Mouse (Mus musculus) mouse embryonic stem cell (cell line): ENCODE data around the gene Bbx.

Source experiments
- in situ Hi-C, 2 experiments: fragments of 300-500 bp; cut with MboI; formaldehyde crosslinking; loops; 1 replicate in 1 of 2; 3 replicates in 1 of 2; pipeline ENCODE4 v1.14.3; 2019 to 2020; ENCODE audit warnings: low sequenced_read_pairs in 2 of 2, low pct_unique_long_range_greater_than_20kb in 1 of 2, mixed read lengths in 1 of 2; ENCODE audit not compliant: unreplicated experiment in 1 of 2

The Bbx gene

DNA sequence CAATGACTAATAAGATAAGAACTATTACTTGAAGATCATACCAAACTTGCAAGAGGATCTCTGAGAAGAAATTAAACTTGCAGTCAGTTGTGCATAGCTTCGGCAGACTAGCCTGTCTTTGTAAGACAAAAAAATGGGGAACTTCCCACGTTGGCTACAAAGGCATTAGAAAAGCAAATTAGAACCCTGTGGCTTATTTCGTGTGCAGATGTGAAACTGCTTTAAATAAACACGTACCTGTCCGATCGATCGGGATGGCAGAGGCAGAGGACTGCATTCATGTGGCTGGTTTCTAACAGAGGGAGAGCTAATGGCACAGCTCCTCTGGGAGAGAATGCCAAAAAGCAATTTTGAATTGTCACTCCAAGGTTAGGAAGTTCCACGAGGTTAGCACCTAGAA, 16.8 kb downstream of the Bbx start:
- in situ Hi-C loops, result no loop called here

DNA sequence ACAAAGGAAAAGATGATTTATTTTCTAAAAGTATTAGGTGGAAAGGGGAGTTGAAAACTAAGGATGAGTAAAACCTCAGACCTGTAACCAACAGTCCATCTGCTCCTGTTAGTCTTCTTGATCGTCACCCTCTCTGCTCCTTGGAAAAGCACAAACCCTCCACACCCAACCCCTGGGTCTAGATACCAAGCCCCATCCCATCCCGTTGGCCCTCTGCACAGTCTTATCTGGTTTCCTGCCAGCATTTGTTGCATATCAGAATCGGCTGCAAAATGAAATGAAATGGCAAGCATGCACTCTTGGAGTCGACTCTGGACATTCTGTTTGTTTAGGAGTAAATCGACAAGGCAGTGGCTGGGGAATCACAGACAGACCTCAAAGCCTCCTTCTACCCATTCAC, 29.3 kb downstream of the Bbx start:
- in situ Hi-C loops, result no loop called here

DNA sequence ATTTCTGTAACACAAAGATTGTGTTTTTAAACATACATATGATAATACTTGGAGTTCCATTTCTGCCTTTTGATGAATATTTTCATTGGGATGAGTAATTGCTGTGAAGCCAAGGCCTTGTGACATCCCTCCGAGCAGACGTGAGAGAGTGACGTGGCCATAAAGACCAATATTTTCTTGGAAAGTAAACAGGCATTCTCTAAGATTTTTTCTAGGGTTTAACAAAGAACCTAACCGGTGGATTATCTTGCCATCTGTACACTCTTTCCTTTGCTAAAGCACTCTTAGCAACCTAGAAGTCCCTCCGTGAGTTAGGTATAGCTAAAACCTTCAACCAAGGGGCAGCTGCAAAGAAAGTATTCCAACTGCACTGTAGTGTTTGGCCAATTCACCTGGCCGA, 32.4 kb downstream of the Bbx start:
- in situ Hi-C loops, result loop anchor here in 1 of 2 experiments (25.0 kb wide), 1 partner anchor 338 kb away; no protein-coding TSS in a partner anchor

DNA sequence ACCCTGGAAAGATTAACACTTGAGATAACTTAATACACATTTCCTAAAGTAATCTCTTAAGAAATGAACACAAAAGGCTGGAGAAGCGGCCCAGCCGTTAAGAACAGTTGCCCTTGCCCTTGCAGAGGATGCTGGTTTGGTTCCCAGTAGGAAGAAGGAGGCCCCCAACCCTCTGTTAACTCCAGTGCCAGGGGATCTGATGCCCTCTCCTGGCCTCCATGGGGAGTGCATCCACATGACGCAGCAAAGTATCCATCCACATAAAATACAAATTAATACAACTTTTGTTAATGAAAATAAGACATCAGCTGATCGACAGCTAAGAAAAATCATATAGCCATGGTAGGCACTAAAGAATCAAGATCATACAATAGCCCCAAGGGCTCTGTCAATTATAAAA, 33.6 kb downstream of the Bbx start:
- in situ Hi-C loops, result loop anchor here in 1 of 2 experiments (25.0 kb wide), 1 partner anchor 339 kb away; no protein-coding TSS in a partner anchor

DNA sequence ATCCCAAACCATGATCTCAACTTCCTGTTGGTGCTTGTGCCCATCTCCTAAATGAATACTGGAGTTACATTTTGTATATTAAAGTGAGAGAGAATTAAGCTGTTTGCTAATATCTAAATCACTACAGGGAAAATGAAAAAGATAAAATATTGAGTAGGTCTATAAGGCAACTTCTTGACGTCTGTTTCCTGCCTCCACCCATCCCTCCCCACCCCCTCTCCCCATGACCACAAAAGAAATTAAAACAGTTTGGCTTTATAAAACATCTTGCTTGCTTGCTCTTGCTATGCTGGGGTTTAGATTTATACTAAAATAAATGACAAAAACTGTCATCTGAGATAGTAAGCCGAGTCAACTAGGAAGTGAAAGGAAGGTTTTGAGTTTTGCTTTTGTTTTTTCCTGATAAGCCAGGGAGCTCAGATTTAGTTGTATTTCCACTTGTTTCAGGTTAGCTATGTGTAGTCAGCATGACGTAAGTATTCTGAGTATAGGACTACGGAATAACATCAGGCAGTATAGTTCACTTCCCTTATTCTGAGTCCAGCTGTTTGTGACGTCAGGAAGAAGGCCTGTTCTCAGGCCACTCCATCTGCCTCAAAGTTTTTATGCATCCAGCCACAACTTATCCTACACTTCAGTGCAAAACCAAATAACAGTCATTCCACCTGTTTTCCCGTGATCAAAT, 36.1 kb downstream of the Bbx start:
- in situ Hi-C loops, result loop anchor here in 1 of 2 experiments (25.0 kb wide), 1 partner anchor 341 kb away; no protein-coding TSS in a partner anchor

GRCm38 (mm10) chr16:50388499-50388898, 43.7 kb downstream of the Bbx start:
- in situ Hi-C loops, result loop anchor here in 1 of 2 experiments (25.0 kb wide), 1 partner anchor 349 kb away; no protein-coding TSS in a partner anchor

- in situ Hi-C loops, result loop anchor here in 1 of 2 experiments (25.0 kb wide), 1 partner anchor 354 kb away; no protein-coding TSS in a partner anchor
Measured at GRCm38 (mm10) chr16:50383541-50383940, 48.6 kb downstream of the Bbx start.

DNA sequence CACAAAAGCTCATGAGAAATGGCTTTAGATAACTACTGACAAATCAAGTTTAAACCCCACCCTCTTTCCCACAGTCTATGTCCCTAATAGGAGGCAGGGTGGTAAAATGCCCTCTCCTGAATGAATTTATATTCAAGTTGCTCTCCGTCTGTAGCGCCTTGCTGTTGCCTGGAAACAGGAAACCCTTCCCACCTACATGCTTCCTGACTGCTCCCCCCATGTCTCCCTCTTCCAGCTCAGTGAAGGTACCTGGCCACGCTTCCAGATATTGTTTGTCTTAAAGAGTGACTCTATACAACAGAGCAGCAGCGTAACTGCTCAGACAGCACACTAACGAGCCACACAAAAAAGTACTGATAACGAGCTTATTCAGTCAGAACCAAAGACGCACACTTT, 50.8 kb downstream of the Bbx start:
- in situ Hi-C loops, result loop anchor here in 1 of 2 experiments (25.0 kb wide), 1 partner anchor 356 kb away; no protein-coding TSS in a partner anchor

DNA sequence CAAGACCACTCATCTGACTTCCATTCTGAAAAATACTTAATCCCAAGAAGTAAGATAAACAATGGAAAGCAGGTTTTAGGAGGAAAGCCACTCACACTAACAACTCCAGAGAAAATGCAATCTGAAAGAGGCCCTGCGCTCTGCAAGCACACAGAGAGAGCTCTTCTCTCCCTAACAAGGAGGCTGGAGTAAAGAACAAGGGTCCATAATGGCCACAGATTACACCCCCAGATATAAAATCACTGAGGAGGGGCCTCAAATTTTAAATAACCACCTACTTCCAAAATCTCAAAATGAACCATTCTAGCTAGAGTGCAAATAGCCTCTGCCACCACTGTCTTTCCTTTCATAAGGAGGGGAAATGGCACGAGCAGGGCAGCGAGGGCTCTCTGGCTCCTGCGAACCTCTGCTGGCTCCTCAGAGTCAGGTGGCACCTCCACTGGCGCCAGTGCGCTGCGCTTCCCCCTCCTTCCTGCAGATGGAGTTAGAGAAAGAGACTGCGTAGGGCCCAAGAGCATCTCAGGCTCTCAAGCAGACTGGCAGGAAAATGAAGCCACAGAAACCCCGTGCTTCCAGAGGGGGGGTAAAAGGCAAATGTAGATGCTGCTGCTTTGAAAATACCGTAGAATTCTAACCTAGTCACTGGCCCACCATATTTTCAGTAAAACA, 51.4 kb downstream of the Bbx start:
- in situ Hi-C loops, result loop anchor here in 1 of 2 experiments (25.0 kb wide), 1 partner anchor 356 kb away; no protein-coding TSS in a partner anchor

DNA sequence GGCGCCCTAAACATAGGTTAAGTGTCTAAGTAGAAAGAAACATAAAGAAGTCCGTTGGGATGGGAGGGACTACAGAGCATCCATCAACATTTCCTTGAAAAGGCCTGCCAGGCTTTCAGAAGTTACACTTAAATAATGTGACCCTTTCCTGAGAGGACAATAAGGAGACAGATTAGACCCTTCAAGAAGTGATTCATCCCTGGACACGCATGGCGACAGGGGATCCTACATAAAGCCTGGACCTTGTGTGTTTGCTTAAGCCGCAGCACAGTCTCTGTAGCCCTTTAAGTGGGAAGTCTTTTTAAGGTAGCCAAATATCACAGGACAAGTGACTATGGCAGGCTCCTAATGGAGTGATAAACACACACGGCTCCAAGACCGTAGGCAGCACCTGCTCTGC, 52.0 kb downstream of the Bbx start:
- in situ Hi-C loops, result loop anchor here in 1 of 2 experiments (25.0 kb wide), 1 partner anchor 357 kb away; no protein-coding TSS in a partner anchor

- in situ Hi-C loops, result loop anchor here in 1 of 2 experiments (25.0 kb wide), 1 partner anchor 363 kb away; no protein-coding TSS in a partner anchor
Measured at GRCm38 (mm10) chr16:50374611-50375010, 57.6 kb downstream of the Bbx start.

- in situ Hi-C loops, result no loop called here
Measured at GRCm38 (mm10) chr16:50373685-50374084, 58.5 kb downstream of the Bbx start.

- in situ Hi-C loops, result no loop called here
Measured at GRCm38 (mm10) chr16:50372543-50372942, 59.6 kb downstream of the Bbx start.

DNA sequence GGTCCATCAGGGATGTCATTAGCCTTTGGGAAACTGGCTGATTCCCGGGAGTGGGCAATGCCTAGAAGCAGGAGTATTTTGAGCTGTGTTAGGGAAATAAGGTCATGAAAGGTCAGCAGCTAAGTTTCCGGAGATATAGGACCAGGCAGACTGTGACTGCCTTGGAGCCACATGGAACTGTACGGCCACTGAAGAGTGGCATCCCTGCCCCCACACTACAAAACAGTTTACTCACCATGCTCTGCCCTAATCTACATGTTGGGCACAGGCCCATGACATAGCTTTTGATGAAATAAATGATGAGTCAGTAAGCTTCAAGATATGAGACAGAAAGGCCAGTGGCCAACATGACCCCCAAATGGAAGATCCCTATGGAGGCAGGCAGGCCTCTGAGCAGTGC, 60.7 kb downstream of the Bbx start:
- in situ Hi-C loops, result no loop called here

DNA sequence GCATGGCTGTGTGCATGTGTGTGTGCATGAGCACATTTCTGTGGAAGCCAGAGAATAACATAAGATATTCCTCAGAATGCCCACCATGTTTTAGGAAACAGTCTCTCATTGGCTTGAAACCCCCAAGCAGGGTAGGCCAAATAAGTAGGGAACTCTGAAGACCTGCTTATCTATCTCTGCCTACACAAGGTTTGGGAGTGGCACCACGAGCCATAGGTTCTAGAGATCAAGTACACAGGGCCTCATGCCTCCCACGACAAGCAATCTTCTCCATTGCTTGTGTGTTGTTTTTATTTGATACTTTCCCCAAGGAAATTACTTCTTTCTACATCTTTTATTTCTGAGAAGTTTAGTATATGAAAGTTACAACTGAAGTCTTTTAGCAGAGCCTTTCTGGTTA, 61.8 kb downstream of the Bbx start:
- in situ Hi-C loops, result no loop called here

GRCm38 (mm10) chr16:50366556-50366955, 65.6 kb downstream of the Bbx start:
- in situ Hi-C loops, result no loop called here

DNA sequence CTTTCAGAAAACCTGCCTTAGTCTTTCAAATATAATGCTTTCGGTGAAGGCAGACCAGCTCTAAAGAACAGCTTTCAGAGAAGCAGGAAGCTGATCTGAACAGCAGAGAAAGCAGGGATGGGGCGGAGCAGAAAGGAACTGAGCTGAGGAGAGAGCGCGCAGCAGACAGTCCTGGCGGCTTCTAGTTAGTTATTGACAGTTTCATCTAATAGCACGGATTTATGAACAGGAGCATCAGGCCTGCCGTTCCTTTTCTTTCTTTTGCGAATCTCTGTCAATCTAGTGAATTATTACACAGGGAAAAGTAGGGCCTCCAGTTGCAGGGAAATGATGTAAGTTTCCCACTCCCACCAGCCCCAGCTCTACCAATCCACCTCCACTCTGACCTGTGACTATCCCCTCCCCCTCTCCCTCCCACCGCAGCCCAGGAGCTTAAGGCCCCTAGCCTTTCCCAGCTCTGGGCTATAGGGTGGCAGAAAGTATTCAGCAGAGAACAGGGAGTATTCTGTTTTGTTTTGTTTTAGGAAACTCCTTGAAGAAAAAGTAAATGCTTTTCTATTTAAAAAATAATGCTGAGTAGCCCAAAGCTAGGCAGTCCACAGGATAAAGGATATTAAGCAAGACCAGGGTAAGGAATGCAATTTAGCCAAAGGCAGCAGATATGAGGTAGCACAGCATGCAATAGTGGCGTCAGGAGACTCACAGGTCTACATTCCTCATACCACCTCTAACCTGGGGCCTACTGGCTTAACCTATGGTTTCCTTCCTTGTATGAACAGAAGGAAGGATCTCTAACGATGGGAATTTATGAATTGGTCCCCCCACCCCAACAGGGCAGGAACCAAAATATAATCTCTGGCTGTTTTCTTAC, 67.8 kb downstream of the Bbx start:
- in situ Hi-C loops, result no loop called here

GRCm38 (mm10) chr16:50363443-50364188, 68.6 kb downstream of the Bbx start:
- in situ Hi-C loops, result no loop called here
